Comparison of ENCODE assay signal across 25 mouse cellular contexts in genomic region chr13:69024964-69025363, GRCm38 (mm10). TPM values are rescaled to one million over a fixed set of nuclear protein-coding genes. Genes with fewer than 3 reads are reported as not detected.
A peak's percentile ranks its signal among the peaks of the same experiment; 100 is the strongest.
DNase-seq lines count a peak whose midpoint lies in the region; ATAC-seq lines count a peak whose summit lies in the region.
"Had no signal": no experiment of that assay in that cellular context is flagged by ENCODE, and none has a peak within 500 bp of the region (broad histone marks: within the 10 kb centered on the region; RNA-seq: fewer than 3 reads in every experiment).

No protein-coding gene starts in this region.

- H3K27me3 ChIP-seq in kidney, embryonic 14.5 days (ENCODE audit: control insufficient read depth, insufficient read depth, low read length), result no peaks in the 10 kb centered on the region
- H3K27me3 ChIP-seq in embryonic facial prominence, embryonic 10.5 days (replicated peaks; ENCODE audit: low read depth, poor library complexity, severe bottlenecking), result no peaks in the 10 kb centered on the region
- H3K27me3 ChIP-seq in limb, embryonic 13.5 days, result no peaks in the 10 kb centered on the region
- H3K27me3 ChIP-seq: forebrain, embryonic 13.5 days; heart, embryonic 13.5 days; limb, embryonic 15.5 days had no signal

- DNase-seq in kidney, postnatal 10 days, result no peak
- peak; percentile 4 for DNase-seq in embryo, embryonic 11 days
- DNase-seq in embryonic facial prominence, embryonic 10.5 days (ENCODE audit: low spot score), result peak; percentile 39
- DNase-seq in frontal cortex, postnatal 14 days (ENCODE audit: low spot score in 2 of 2), result no peak
- no peak for DNase-seq in urinary bladder, adult 2 months (ENCODE audit: low spot score)
- DNase-seq: adrenal gland, postnatal 25 days; B cell, adult 2 months; cerebellum, adult 2 months; cerebellum, postnatal 14 days; gastrocnemius, postnatal 10 days; heart, postnatal 10 days; kidney, adult 9 months; layer of hippocampus, adult 9-11 months; lung, adult 2 months; lung, postnatal 10 days; midbrain, embryonic 14.5 days had no signal

- H3K9ac ChIP-seq in kidney, embryonic 14.5 days (ENCODE audit: low read depth, low read length), result no peak overlapping the region
- no peak overlapping the region for H3K9ac ChIP-seq in limb, embryonic 13.5 days
- H3K9ac ChIP-seq: forebrain, embryonic 13.5 days; heart, embryonic 13.5 days; limb, embryonic 15.5 days; liver, embryonic 14.5 days had no signal

- no peak overlapping the region for H3K4me2 ChIP-seq in kidney, embryonic 14.5 days (replicated peaks; ENCODE audit: low read depth, low read length)
- H3K4me2 ChIP-seq in limb, embryonic 13.5 days (replicated peaks), result no peak overlapping the region
- H3K4me2 ChIP-seq: forebrain, embryonic 13.5 days; heart, embryonic 13.5 days; limb, embryonic 15.5 days had no signal

- WGBS in kidney, embryonic 14.5 days, result 28% methylated on average over 2 of the region's 2 CpGs
- WGBS in embryonic facial prominence, embryonic 10.5 days, result 28% methylated on average over 2 of the region's 2 CpGs
- WGBS in limb, embryonic 13.5 days, result 21% methylated on average over 2 of the region's 2 CpGs

- 0 out of 2 replicates have a peak, but pooled peaks have one; percentile 68 for ATAC-seq in kidney, embryonic 14.5 days (ENCODE audit: low FRiP score, low TSS enrichment)
- peak; percentile 32; the same call in 1 of the 2 replicates for ATAC-seq in limb, embryonic 13.5 days (ENCODE audit: low FRiP score, low read depth)
- ATAC-seq: forebrain, embryonic 13.5 days; hindbrain, embryonic 16.5 days had no signal

- H3K27ac ChIP-seq in kidney, embryonic 14.5 days (ENCODE audit: low read depth, low read length), result no peak overlapping the region
- no peak overlapping the region for H3K27ac ChIP-seq in embryonic facial prominence, embryonic 10.5 days (replicated peaks)
- no peak overlapping the region for H3K27ac ChIP-seq in limb, embryonic 13.5 days
- H3K27ac ChIP-seq: forebrain, embryonic 13.5 days; heart, embryonic 13.5 days; limb, embryonic 15.5 days; liver, embryonic 14.5 days; macrophage had no signal

- H3K9me3 ChIP-seq in kidney, embryonic 14.5 days (ENCODE audit: control insufficient read depth, low read length), result no peaks in the 10 kb centered on the region
- no peaks in the 10 kb centered on the region for H3K9me3 ChIP-seq in embryonic facial prominence, embryonic 10.5 days
- no peaks in the 10 kb centered on the region for H3K9me3 ChIP-seq in limb, embryonic 13.5 days
- H3K9me3 ChIP-seq: forebrain, embryonic 13.5 days; heart, embryonic 13.5 days; limb, embryonic 15.5 days had no signal

- no peaks in the 10 kb centered on the region for H3K36me3 ChIP-seq in kidney, embryonic 14.5 days (ENCODE audit: control insufficient read depth, insufficient read depth, low read length)
- no peaks in the 10 kb centered on the region for H3K36me3 ChIP-seq in embryonic facial prominence, embryonic 10.5 days (replicated peaks)
- no peaks in the 10 kb centered on the region for H3K36me3 ChIP-seq in limb, embryonic 13.5 days
- H3K36me3 ChIP-seq: heart, embryonic 13.5 days; limb, embryonic 15.5 days had no signal

- H3K4me3 ChIP-seq in kidney, embryonic 14.5 days (ENCODE audit: low read length), result no peak overlapping the region
- no peak overlapping the region for H3K4me3 ChIP-seq in embryonic facial prominence, embryonic 10.5 days
- H3K4me3 ChIP-seq in limb, embryonic 13.5 days, result no peak overlapping the region
- H3K4me3 ChIP-seq: erythroblast, embryonic 14.5 days; forebrain, embryonic 13.5 days; heart, embryonic 13.5 days; limb, embryonic 15.5 days had no signal

- no peaks in the 10 kb centered on the region for H3K4me1 ChIP-seq in kidney, embryonic 14.5 days (ENCODE audit: control insufficient read depth, insufficient read depth, low read length)
- H3K4me1 ChIP-seq in embryonic facial prominence, embryonic 10.5 days, result no peaks in the 10 kb centered on the region
- no peaks in the 10 kb centered on the region for H3K4me1 ChIP-seq in limb, embryonic 13.5 days
- H3K4me1 ChIP-seq: forebrain, embryonic 13.5 days; heart, embryonic 13.5 days; limb, embryonic 15.5 days had no signal

RNA-seq across cellular contexts. Expression of gene Adcy2, which starts 25.6 kb away (rescaled TPM):
- 6.6 and 9.4 TPM in 2 replicates for polyA plus RNA-seq in kidney, embryonic 14.5 days (2014; fragmentation: Nextera tagmentation; extraction: Ambion mirVana)
- polyA plus RNA-seq in embryonic facial prominence, embryonic 10.5 days (2016; fragmentation: Nextera tagmentation; extraction: Ambion mirVana), result 0.54 and 0.66 TPM in 2 replicates
- 5.9 and 6.1 TPM in 2 replicates for polyA plus RNA-seq in limb, embryonic 13.5 days (2015; fragmentation: Nextera tagmentation; extraction: Ambion mirVana)
- 3.1 and 3.8 TPM in 2 replicates for polyA plus RNA-seq in urinary bladder, adult 2 months (2012; rRNA removed)
- polyA plus RNA-seq: erythroblast, embryonic 14.5 days had no signal

Comparison
In these comparisons a context has a peak if more than half of its experiments do, and no peak if none do; other contexts are left out.
1. DNase-seq: peak in embryo, embryonic 11 days (single experiment) and embryonic facial prominence, embryonic 10.5 days (single experiment); none in kidney, postnatal 10 days (single experiment), frontal cortex, postnatal 14 days (0 of 2) and urinary bladder, adult 2 months (single experiment).